In the genomic region with DNA sequence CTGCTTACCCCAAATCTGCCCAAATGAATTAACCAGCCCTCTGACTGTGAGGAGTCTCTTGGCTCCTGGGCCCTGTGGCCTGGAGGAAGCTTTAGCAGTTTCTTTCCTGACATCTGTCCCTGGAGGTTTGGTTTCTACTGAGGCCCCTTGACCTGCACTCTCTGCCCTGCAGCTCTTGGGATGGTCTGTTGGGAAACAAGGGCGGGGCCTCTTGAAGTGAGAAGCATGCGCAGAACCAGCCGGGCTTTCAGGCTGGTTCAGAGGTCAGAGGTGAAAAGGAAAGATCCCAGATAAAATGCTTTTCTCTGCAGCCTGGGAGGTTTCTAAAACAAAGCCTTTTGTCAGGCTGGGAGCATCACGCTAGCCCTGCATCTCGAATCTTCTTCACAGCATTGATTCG, we compare ENCODE assay signal across 14 mouse cellular contexts.
DNase-seq lines count a peak whose midpoint lies in the region; ATAC-seq and TF ChIP-seq lines count a peak whose summit lies in the region.
"Had no signal": no experiment of that assay in that cellular context is flagged by ENCODE, and none has a peak within 500 bp of the region (broad histone marks: within the 10 kb centered on the region; RNA-seq: fewer than 3 reads in every experiment).

No protein-coding gene starts in this region.

- H3K27me3 ChIP-seq in midbrain, embryonic 10.5 days (ENCODE audit: low read depth, poor library complexity, severe bottlenecking) = peaks cover 32% of the 10 kb centered on the region
- peaks cover 17% of the 10 kb centered on the region for H3K27me3 ChIP-seq in midbrain, embryonic 13.5 days
- peaks cover 9% of the 10 kb centered on the region for H3K27me3 ChIP-seq in forebrain, postnatal 0 days (ENCODE audit: insufficient read depth, low read length)
- H3K27me3 ChIP-seq: neural tube, embryonic 12.5 days had no signal

- no peak overlapping the region for H3K9ac ChIP-seq in midbrain, embryonic 13.5 days (replicated peaks)
- no peak overlapping the region for H3K9ac ChIP-seq in forebrain, postnatal 0 days
- H3K9ac ChIP-seq: lung, embryonic 15.5 days; neural tube, embryonic 12.5 days had no signal

- H3K9me3 ChIP-seq in midbrain, embryonic 10.5 days (replicated peaks) = 0 out of 2 replicates have a peak, but pooled peaks cover 3% of the 10 kb centered on the region
- 0 out of 2 replicates have a peak, but pooled peaks cover 4% of the 10 kb centered on the region for H3K9me3 ChIP-seq in midbrain, embryonic 13.5 days
- H3K9me3 ChIP-seq in forebrain, postnatal 0 days (ENCODE audit: low read length) = no peaks in the 10 kb centered on the region
- H3K9me3 ChIP-seq: lung, embryonic 15.5 days; neural tube, embryonic 12.5 days had no signal

- no peak overlapping the region for H3K27ac ChIP-seq in gastrocnemius, adult 2 months
- peak overlapping the region; percentile 77 for H3K27ac ChIP-seq in midbrain, embryonic 10.5 days (replicated peaks)
- no peak overlapping the region for H3K27ac ChIP-seq in midbrain, embryonic 13.5 days
- no peak overlapping the region for H3K27ac ChIP-seq in forebrain, postnatal 0 days (ENCODE audit: low read depth, low read length)
- H3K27ac ChIP-seq: layer of hippocampus, adult 2 months; lung, embryonic 15.5 days; neural tube, embryonic 12.5 days had no signal

- H3K4me3 ChIP-seq in gastrocnemius, adult 2 months = no peak overlapping the region
- H3K4me3 ChIP-seq in midbrain, embryonic 10.5 days = peak overlapping the region; percentile 31; the same call in 1 of the 2 replicates
- no peak overlapping the region for H3K4me3 ChIP-seq in midbrain, embryonic 13.5 days (replicated peaks)
- no peak overlapping the region for H3K4me3 ChIP-seq in forebrain, postnatal 0 days (ENCODE audit: low read depth, low read length)
- H3K4me3 ChIP-seq: erythroblast, embryonic 14.5 days; layer of hippocampus, adult 2 months; lung, embryonic 15.5 days; neural tube, embryonic 12.5 days had no signal

- intact Hi-C loops in gastrocnemius, adult 2 months (cut with DNase I) = no loop called here

- H3K36me3 ChIP-seq in midbrain, embryonic 10.5 days = no peaks in the 10 kb centered on the region
- H3K36me3 ChIP-seq in midbrain, embryonic 13.5 days = no peaks in the 10 kb centered on the region
- H3K36me3 ChIP-seq in forebrain, postnatal 0 days (ENCODE audit: insufficient read depth) = no peaks in the 10 kb centered on the region
- H3K36me3 ChIP-seq: lung, embryonic 15.5 days; neural tube, embryonic 12.5 days had no signal

- H3K4me2 ChIP-seq in midbrain, embryonic 13.5 days (replicated peaks) = no peak overlapping the region
- H3K4me2 ChIP-seq in forebrain, postnatal 0 days (ENCODE audit: low read depth) = no peak overlapping the region
- H3K4me2 ChIP-seq: lung, embryonic 15.5 days; neural tube, embryonic 12.5 days had no signal

- ATAC-seq in midbrain, embryonic 13.5 days = no peak
- 0 out of 2 replicates have a peak, but pooled peaks have one; percentile 25 for ATAC-seq in erythroid progenitor cell, adult 5-6 weeks (replicated peaks; ENCODE audit: low FRiP score, poor library complexity, severe bottlenecking)
- ATAC-seq in forebrain, postnatal 0 days = no peak
- ATAC-seq: activated CD4-positive, CD25-positive, alpha-beta regulatory T cell, adult 4 months had no signal

- H3K4me1 ChIP-seq in midbrain, embryonic 10.5 days = peaks cover 43% of the 10 kb centered on the region
- peaks cover 33% of the 10 kb centered on the region for H3K4me1 ChIP-seq in midbrain, embryonic 13.5 days (replicated peaks)
- 0 out of 2 replicates have a peak, but pooled peaks cover 3% of the 10 kb centered on the region for H3K4me1 ChIP-seq in forebrain, postnatal 0 days (ENCODE audit: insufficient read depth)

- DNase-seq in gastrocnemius, adult 2 months = peak; percentile 40
- no peak for DNase-seq in gastrocnemius, adult 8-10 months (ENCODE audit: low spot score in 2 of 2)
- peak; percentile 67 for DNase-seq in midbrain, embryonic 10.5 days (ENCODE audit: low spot score)
- peak; percentile 39 for DNase-seq in retina, postnatal 1 day
- no peak for DNase-seq in urinary bladder, postnatal 14 days (ENCODE audit: low spot score)
- DNase-seq in forebrain, postnatal 0 days = no peak
- DNase-seq: cerebellum, adult 2 months had no signal

- no peak for TF ChIP-seq CTCF in gastrocnemius, adult 2 months (IDR thresholded peaks at IDR 0.05)
- no peak for TF ChIP-seq CTCF in forebrain, postnatal 0 days (IDR thresholded peaks at IDR 0.05; ENCODE audit: low read depth)

- WGBS in midbrain, embryonic 10.5 days = 4% methylated on average over 6 of the region's 6 CpGs
- WGBS in midbrain, embryonic 13.5 days = 11% methylated on average over 6 of the region's 6 CpGs
- WGBS in forebrain, postnatal 0 days = 35% methylated on average over 6 of the region's 6 CpGs

Comparison
In these comparisons a context has a peak if more than half of its experiments do, and no peak if none do; other contexts are left out.
1. DNase-seq: peak in gastrocnemius, adult 2 months (single experiment), midbrain, embryonic 10.5 days (single experiment) and retina, postnatal 1 day (single experiment); none in gastrocnemius, adult 8-10 months (0 of 2), urinary bladder, postnatal 14 days (single experiment) and forebrain, postnatal 0 days (single experiment).